Mouse (Mus musculus) T-cell, adult 2 months (primary cell): Measurements from ENCODE around the gene Mical2.

Experiments
- DNase-seq: peaks from one replicate; pipeline ENCODE4 v3.0.0; 2022; ENCODE audit warnings: low spot score

Mical2 gene

GRCm38 (mm10) chr7:112405578-112405977 is 179.9 kb downstream of the Mical2 start:
- DNase-seq, result no peak

- no peak for DNase-seq
Measured at GRCm38 (mm10) chr7:112407597-112407996, 181.9 kb downstream of the Mical2 start.

- DNase-seq, result no peak
Measured at GRCm38 (mm10) chr7:112409991-112410390, 184.3 kb downstream of the Mical2 start.

- no peak for DNase-seq
Measured at GRCm38 (mm10) chr7:112413286-112413685, 187.6 kb downstream of the Mical2 start.

GRCm38 (mm10) chr7:112416058-112416526 is 190.4 kb downstream of the Mical2 start:
- DNase-seq, result no peak

- no peak for DNase-seq
Measured at GRCm38 (mm10) chr7:112416730-112417513, 191.3 kb downstream of the Mical2 start.

GRCm38 (mm10) chr7:112417598-112417997 is 191.9 kb downstream of the Mical2 start:
- no peak for DNase-seq

GRCm38 (mm10) chr7:112423438-112423837 is 197.8 kb downstream of the Mical2 start:
- no peak for DNase-seq

- no peak for DNase-seq
Measured at GRCm38 (mm10) chr7:112426811-112427210, 201.2 kb downstream of the Mical2 start.

- no peak for DNase-seq
Measured at GRCm38 (mm10) chr7:112427357-112428157, 201.9 kb downstream of the Mical2 start, which contains the start of gene Parva. TSS of gene Parva (plus strand) at chr7:112427505.

- no peak for DNase-seq
Measured at GRCm38 (mm10) chr7:112428158-112428535, 202.5 kb downstream of the Mical2 start.

- DNase-seq, result no peak
Measured at GRCm38 (mm10) chr7:112439846-112440245, 214.2 kb downstream of the Mical2 start.

GRCm38 (mm10) chr7:112444152-112444984 is 218.7 kb downstream of the Mical2 start:
- DNase-seq, result no peak

GRCm38 (mm10) chr7:112444985-112445367 is 219.3 kb downstream of the Mical2 start:
- no peak for DNase-seq

- DNase-seq, result no peak
Measured at GRCm38 (mm10) chr7:112446498-112446897, 220.8 kb downstream of the Mical2 start.

- DNase-seq, result no peak
Measured at GRCm38 (mm10) chr7:112449954-112450700, 224.5 kb downstream of the Mical2 start.

GRCm38 (mm10) chr7:112452471-112452870 is 226.8 kb downstream of the Mical2 start:
- DNase-seq, result no peak

GRCm38 (mm10) chr7:112453805-112454214 is 228.2 kb downstream of the Mical2 start:
- no peak for DNase-seq

GRCm38 (mm10) chr7:112454380-112454779 is 228.7 kb downstream of the Mical2 start:
- DNase-seq, result no peak

- DNase-seq, result no peak
Measured at GRCm38 (mm10) chr7:112454951-112455350, 229.3 kb downstream of the Mical2 start.

- no peak for DNase-seq
Measured at GRCm38 (mm10) chr7:112455566-112456110, 230.0 kb downstream of the Mical2 start.
